Mouse (Mus musculus) embryonic facial prominence, embryonic 12.5 days (tissue): ENCODE measurements around the gene Eef1e1. TPM values are rescaled to one million over a fixed set of nuclear protein-coding genes. Genes with fewer than 3 reads are reported as not detected.
A peak's percentile ranks its signal among the peaks of the same experiment; 100 is the strongest.
"Not testable (repeated sequence)": the region's sequence is repeated elsewhere in the genome, so short reads cannot be mapped to it uniquely, and the experiment has no call there.

ENCODE experiments used
- ATAC-seq: fragments of 200-750 bp; cut with Nextera tagmentation; 2 replicates; pipeline ENCODE4 v1.8.0; 2017; ENCODE audit not compliant: insufficient number of reproducible peaks, insufficient read depth, low FRiP score, low TSS enrichment
- H3K27ac ChIP-seq: fragments of 300-500 bp; sonication (generic); 2 replicates; pipeline ENCODE4 v1.5.1; 2016; ENCODE audit warnings: mild to moderate bottlenecking
- H3K27me3 ChIP-seq: fragments of 300-500 bp; sonication (generic); 2 replicates; pipeline ENCODE4 v1.6.1; 2016; ENCODE audit warnings: mild to moderate bottlenecking, moderate library complexity
- H3K36me3 ChIP-seq: fragments of 300-500 bp; sonication (generic); 2 replicates; pipeline ENCODE4 v1.6.1; 2016; ENCODE audit warnings: mild to moderate bottlenecking
- H3K4me1 ChIP-seq: fragments of 300-500 bp; sonication (generic); 2 replicates; pipeline ENCODE4 v1.6.1; 2016
- H3K4me2 ChIP-seq: fragments of 300-500 bp; sonication (generic); replicated peaks from 2 replicates; pipeline ENCODE4 v1.6.1; 2016; ENCODE audit warnings: mild to moderate bottlenecking, moderate library complexity
- H3K4me3 ChIP-seq: fragments of 300-500 bp; sonication (generic); 2 replicates; pipeline ENCODE4 v1.5.1; 2016; ENCODE audit warnings: mild to moderate bottlenecking
- H3K9ac ChIP-seq: fragments of 300-500 bp; sonication (generic); 2 replicates; pipeline ENCODE4 v1.6.1; 2016; ENCODE audit warnings: mild to moderate bottlenecking, moderate library complexity
- H3K9me3 ChIP-seq: fragments of 300-500 bp; sonication (generic); 2 replicates; pipeline ENCODE4 v1.6.1; 2016; ENCODE audit warnings: mild to moderate bottlenecking, moderate library complexity
- WGBS: fragments of 180-500 bp; shearing (Covaris S2); methylation state at CpG from one replicate; pipeline ENCODE4 v1.1.7; 2016; 5-methylcytosine and 5-hydroxymethylcytosine counted together
- polyA plus RNA-seq: library from polyadenylated mRNA; unstranded; fragments of >200 nt; fragmentation: Nextera tagmentation; extraction: Ambion mirVana; gene quantifications from 2 replicates; pipeline ENCODE4 v1.2.1, GENCODE M21; 2016

Gene Eef1e1
- polyA plus RNA-seq, 1 experiment from 2014 or later, result 44.9 TPM

DNA sequence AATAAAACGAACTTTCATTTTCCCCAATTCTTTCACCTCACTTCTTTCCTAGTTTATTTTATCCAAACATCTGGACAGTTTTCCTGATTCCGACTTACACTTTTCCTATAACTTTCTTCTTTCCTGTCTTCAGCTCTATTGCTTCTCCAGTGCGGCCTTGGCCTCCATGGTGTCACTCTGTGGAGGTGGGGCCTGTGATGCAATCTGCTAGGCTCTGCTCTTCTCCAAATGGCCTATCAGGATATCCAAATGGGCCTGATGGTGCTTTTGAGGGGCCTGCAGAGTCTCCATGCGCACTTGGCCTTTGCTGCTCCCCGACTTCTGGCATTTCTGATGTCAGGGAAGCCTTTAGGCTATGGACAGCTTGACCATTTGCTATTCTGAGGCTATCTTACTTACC, 35.6 kb downstream of the Eef1e1 start:
- Histone ChIP-seq H3K4me2 (no peak overlapping the region), H3K36me3 (no peaks in the 10 kb centered on the region), H3K27ac (no peak overlapping the region), H3K4me3 (no peak overlapping the region), H3K4me1 (no peaks in the 10 kb centered on the region), H3K9ac (no peak overlapping the region), H3K27me3 (no peaks in the 10 kb centered on the region), H3K9me3 (no peaks in the 10 kb centered on the region)
- 87% methylated on average over 5 of the region's 5 CpGs for WGBS
- ATAC-seq, result no peak

DNA sequence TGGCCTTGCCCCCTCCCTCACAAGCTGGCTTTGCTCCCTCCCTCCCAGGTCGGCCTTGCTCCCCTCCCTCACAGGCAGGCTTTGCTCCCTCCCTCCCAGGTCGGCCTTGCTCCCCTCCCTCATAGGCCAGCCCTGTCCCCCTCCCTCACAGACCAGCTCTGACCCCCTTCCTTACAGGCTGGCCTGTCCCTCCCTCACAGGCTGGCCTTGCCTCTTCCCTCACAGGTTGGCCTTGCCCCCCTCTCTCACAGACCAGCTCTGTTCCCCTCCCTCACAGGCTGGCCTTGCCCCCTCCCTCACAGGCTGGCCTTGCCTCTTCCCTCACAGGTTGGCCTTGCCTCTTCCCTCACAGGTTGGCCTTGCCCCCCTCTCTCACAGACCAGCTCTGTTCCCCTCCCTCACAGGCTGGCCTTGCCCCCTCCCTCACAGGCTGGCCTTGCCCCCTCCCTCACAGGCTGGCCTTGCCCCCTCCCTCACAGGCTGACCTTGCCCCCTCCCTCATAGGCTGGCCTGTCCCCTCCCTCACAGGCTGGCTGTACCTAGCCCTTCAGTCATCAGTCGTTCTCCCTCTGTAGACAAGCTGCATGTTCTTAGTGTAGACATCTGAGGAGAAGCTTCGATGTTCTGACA, 40.7 kb downstream of the Eef1e1 start:
- ATAC-seq, H3K36me3 ChIP-seq, H3K9me3 ChIP-seq, H3K27me3 ChIP-seq, H3K4me2 ChIP-seq, H3K4me3 ChIP-seq, H3K9ac ChIP-seq, H3K4me1 ChIP-seq, H3K27ac ChIP-seq: not testable (repeated sequence)
- WGBS, result 77% methylated on average over 3 of the region's 4 CpGs

DNA sequence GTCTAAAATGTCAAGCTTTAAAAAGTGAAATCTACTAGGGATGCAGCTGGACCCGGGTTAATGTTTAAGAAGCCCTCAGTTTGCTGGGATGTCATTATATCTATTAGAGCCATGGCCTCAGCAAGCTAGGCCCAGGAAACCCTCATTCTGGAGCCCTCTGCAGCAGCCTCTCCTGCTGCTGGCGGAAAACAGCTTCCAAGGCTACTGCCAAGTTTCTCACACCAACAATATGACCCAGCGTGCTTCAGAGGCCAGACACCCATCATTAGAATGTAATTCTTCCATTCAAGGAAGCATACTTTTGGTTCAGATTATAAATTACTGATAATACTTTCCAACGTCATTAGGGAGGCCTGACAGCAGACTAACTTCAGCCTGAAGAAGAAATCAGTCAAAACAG, 42.0 kb downstream of the Eef1e1 start:
- Histone ChIP-seq H3K9me3 (no peaks in the 10 kb centered on the region), H3K9ac (no peak overlapping the region), H3K27me3 (no peaks in the 10 kb centered on the region), H3K27ac (no peak overlapping the region), H3K4me2 (no peak overlapping the region), H3K4me1 (no peaks in the 10 kb centered on the region), H3K36me3 (peaks cover 10% of the 10 kb centered on the region; the same call in 1 of the 2 replicates), H3K4me3 (no peak overlapping the region)
- WGBS, result 83% methylated on average over 4 of the region's 4 CpGs
- no peak for ATAC-seq

GRCm38 (mm10) chr13:38615656-38616055, 43.2 kb downstream of the Eef1e1 start:
- Histone ChIP-seq H3K36me3 (peaks cover 11% of the 10 kb centered on the region; the same call in 1 of the 2 replicates), H3K4me3 (no peak overlapping the region), H3K27ac (no peak overlapping the region), H3K4me2 (no peak overlapping the region), H3K4me1 (no peaks in the 10 kb centered on the region), H3K9ac (no peak overlapping the region), H3K9me3 (no peaks in the 10 kb centered on the region), H3K27me3 (no peaks in the 10 kb centered on the region)
- ATAC-seq, result no peak
- WGBS, result 91% methylated on average over 5 of the region's 5 CpGs

GRCm38 (mm10) chr13:38614298-38614697, 44.6 kb downstream of the Eef1e1 start:
- Histone ChIP-seq H3K9me3 (no peaks in the 10 kb centered on the region), H3K27me3 (no peaks in the 10 kb centered on the region), H3K4me3 (no peak overlapping the region), H3K4me2 (no peak overlapping the region), H3K9ac (no peak overlapping the region), H3K36me3 (peaks cover 11% of the 10 kb centered on the region; the same call in 1 of the 2 replicates), H3K4me1 (no peaks in the 10 kb centered on the region), H3K27ac (0 out of 2 replicates have a peak overlapping the region, but pooled peaks have one; percentile 11)
- no peak for ATAC-seq
- WGBS, result 47% methylated on average over 5 of the region's 5 CpGs

GRCm38 (mm10) chr13:38613583-38613982, 45.3 kb downstream of the Eef1e1 start:
- no peak overlapping the region for H3K27ac ChIP-seq
- WGBS, result 85% methylated on average over 8 of the region's 8 CpGs
- ATAC-seq, result no peak
- H3K4me3 ChIP-seq, result no peak overlapping the region
- H3K4me2 ChIP-seq, result no peak overlapping the region
- no peaks in the 10 kb centered on the region for H3K27me3 ChIP-seq
- peaks cover 11% of the 10 kb centered on the region; the same call in 1 of the 2 replicates for H3K36me3 ChIP-seq
- H3K4me1 ChIP-seq, result no peaks in the 10 kb centered on the region
- H3K9ac ChIP-seq, result no peak overlapping the region
- H3K9me3 ChIP-seq, result no peaks in the 10 kb centered on the region

- peaks cover 11% of the 10 kb centered on the region; the same call in 1 of the 2 replicates for H3K36me3 ChIP-seq
- H3K4me3 ChIP-seq, result no peak overlapping the region
- H3K4me2 ChIP-seq, result no peak overlapping the region
- no peak for ATAC-seq
- no peaks in the 10 kb centered on the region for H3K27me3 ChIP-seq
- no peak overlapping the region for H3K9ac ChIP-seq
- H3K4me1 ChIP-seq, result no peaks in the 10 kb centered on the region
- 86% methylated on average over 9 of the region's 9 CpGs for WGBS
- no peaks in the 10 kb centered on the region for H3K9me3 ChIP-seq
- H3K27ac ChIP-seq, result no peak overlapping the region
Measured at GRCm38 (mm10) chr13:38612608-38613007, 46.2 kb downstream of the Eef1e1 start.

DNA sequence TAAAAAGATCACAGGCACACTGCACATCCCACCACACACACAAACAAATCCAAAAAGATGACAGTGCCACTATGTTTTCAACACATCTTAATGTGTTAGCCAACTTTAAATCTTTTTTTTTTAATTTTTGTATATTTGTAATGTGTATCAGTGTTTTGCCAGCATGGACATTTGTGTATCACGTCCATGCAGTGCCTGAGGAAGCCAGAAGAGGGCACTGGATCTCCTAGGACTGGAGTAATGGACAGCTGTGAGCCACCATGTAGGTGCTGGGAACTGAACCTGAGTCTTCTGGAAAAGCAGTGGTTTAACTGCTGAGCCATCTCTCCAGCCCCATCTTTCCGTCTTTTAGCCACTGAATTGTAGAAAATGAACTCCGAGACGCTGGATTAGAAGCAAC, 46.7 kb downstream of the Eef1e1 start:
- H3K27ac ChIP-seq, result no peak overlapping the region
- peaks cover 11% of the 10 kb centered on the region; the same call in 1 of the 2 replicates for H3K36me3 ChIP-seq
- no peaks in the 10 kb centered on the region for H3K9me3 ChIP-seq
- no peak overlapping the region for H3K4me3 ChIP-seq
- no peak overlapping the region for H3K4me2 ChIP-seq
- H3K27me3 ChIP-seq, result no peaks in the 10 kb centered on the region
- 96% methylated on average over 4 of the region's 4 CpGs for WGBS
- ATAC-seq, result no peak
- H3K4me1 ChIP-seq, result no peaks in the 10 kb centered on the region
- no peak overlapping the region for H3K9ac ChIP-seq

DNA sequence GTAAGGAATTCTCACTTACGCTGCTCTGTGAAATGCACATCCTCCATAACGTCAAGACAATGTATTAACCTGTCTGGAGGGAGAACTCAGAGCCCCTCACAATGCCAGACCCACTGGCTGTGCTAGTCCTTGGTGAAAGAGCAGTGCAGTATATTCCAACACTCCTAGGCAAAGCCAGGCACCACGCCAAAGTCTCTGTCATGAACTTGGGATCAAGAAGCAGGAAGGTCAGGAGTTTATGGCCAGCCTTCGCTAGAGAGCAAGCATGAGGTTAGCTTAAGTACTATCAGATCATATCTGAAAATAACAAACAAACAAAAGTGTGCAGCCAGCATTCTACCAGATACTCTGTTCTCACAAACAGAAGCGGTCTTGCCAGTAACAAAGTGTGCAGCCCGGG, 48.5 kb downstream of the Eef1e1 start:
- H3K9me3 ChIP-seq, result no peaks in the 10 kb centered on the region
- H3K9ac ChIP-seq, result no peak overlapping the region
- H3K36me3 ChIP-seq, result peaks cover 11% of the 10 kb centered on the region; the same call in 1 of the 2 replicates
- ATAC-seq, result no peak
- no peak overlapping the region for H3K4me3 ChIP-seq
- H3K4me1 ChIP-seq, result no peaks in the 10 kb centered on the region
- H3K4me2 ChIP-seq, result no peak overlapping the region
- WGBS, result 87% methylated on average over 6 of the region's 6 CpGs
- H3K27me3 ChIP-seq, result no peaks in the 10 kb centered on the region
- no peak overlapping the region for H3K27ac ChIP-seq

- H3K9ac ChIP-seq, result no peak overlapping the region
- ATAC-seq, result no peak
- H3K9me3 ChIP-seq, result no peaks in the 10 kb centered on the region
- H3K27ac ChIP-seq, result no peak overlapping the region
- peaks cover 16% of the 10 kb centered on the region for H3K36me3 ChIP-seq
- no peaks in the 10 kb centered on the region for H3K4me1 ChIP-seq
- H3K4me3 ChIP-seq, result no peak overlapping the region
- 90% methylated on average over 6 of the region's 6 CpGs for whole genome bisulfite sequencing
- no peaks in the 10 kb centered on the region for H3K27me3 ChIP-seq
- H3K4me2 ChIP-seq, result no peak overlapping the region
Measured at GRCm38 (mm10) chr13:38607130-38607529, 51.7 kb downstream of the Eef1e1 start.

- WGBS, result 85% methylated on average over 6 of the region's 6 CpGs
- Histone ChIP-seq H3K4me1 (no peaks in the 10 kb centered on the region), H3K4me2 (no peak overlapping the region), H3K27me3 (no peaks in the 10 kb centered on the region), H3K36me3 (peaks cover 13% of the 10 kb centered on the region), H3K4me3 (no peak overlapping the region), H3K9me3 (no peaks in the 10 kb centered on the region), H3K9ac (no peak overlapping the region), H3K27ac (no peak overlapping the region)
- ATAC-seq, result no peak
Measured at GRCm38 (mm10) chr13:38605353-38605752, 53.5 kb downstream of the Eef1e1 start.

DNA sequence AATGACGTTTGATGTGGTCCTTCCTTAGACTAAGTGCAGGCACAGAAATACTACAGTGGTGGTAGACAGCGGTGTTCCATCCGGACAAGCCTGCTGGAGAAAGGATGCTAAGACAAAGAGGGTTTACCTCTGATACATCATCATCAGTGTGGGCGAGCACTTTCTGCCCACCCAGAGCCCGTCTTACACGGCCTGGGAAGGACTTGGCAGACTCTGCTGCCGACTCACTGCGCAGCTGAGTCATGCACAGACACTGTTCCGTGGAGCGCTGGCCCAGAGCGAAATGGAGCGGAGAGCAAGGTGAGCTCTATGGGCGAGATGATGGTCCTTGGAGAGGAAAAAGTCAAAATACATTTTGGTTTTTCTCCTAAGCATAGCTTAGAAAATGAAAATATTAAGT, 55.9 kb downstream of the Eef1e1 start:
- Histone ChIP-seq H3K4me1 (no peaks in the 10 kb centered on the region), H3K27ac (no peak overlapping the region), H3K4me3 (no peak overlapping the region), H3K9ac (no peak overlapping the region), H3K27me3 (no peaks in the 10 kb centered on the region), H3K9me3 (no peaks in the 10 kb centered on the region), H3K4me2 (no peak overlapping the region), H3K36me3 (peaks cover 17% of the 10 kb centered on the region)
- 89% methylated on average over 13 of the region's 13 CpGs for WGBS
- no peak for ATAC-seq
